Mouse (Mus musculus) bone marrow macrophage, adult 2 months (primary cell): ENCODE measurements around the gene Mfrp.

Experiments
- CTCF ChIP-seq: IDR thresholded peaks from 2 replicates; pipeline ENCODE4 v1.5.1; 2012; ENCODE audit warnings: low read depth, mild to moderate bottlenecking, low read length, moderate library complexity
- POLR2A ChIP-seq: IDR thresholded peaks from 2 replicates; pipeline ENCODE4 v1.6.1; 2012; ENCODE audit warnings: mild to moderate bottlenecking, low read depth, low read length, borderline replicate concordance

GRCm38 (mm10) chr9:44107110-44107509 lies 5.6 kb downstream of the Mfrp start, which contains the start of gene C1qtnf5:
- no peak for TF ChIP-seq CTCF
- TF ChIP-seq POLR2A: no peak
